Comparison of ENCODE assay signal across 8 mouse cellular contexts in genomic region chr5:136840036-136840435, GRCm38 (mm10). TPM values are rescaled to one million over a fixed set of nuclear protein-coding genes. Genes with fewer than 3 reads are reported as not detected.
DNase-seq lines count a peak whose midpoint lies in the region; ATAC-seq and TF ChIP-seq lines count a peak whose summit lies in the region.

No protein-coding gene starts in this region.

- H3K4me2 ChIP-seq in hindbrain, embryonic 14.5 days (replicated peaks): no peak overlapping the region
- no peak overlapping the region for H3K4me2 ChIP-seq in hindbrain, embryonic 16.5 days (ENCODE audit: low read length)

- intact Hi-C loops in left cerebral cortex, adult 2 months (cut with DNase I): loop anchor here (2.0 kb wide), 1 partner anchor 41 kb away; no protein-coding TSS in a partner anchor

- no peaks in the 10 kb centered on the region for H3K9me3 ChIP-seq in hindbrain, embryonic 14.5 days (ENCODE audit: control insufficient read depth, low read length)
- no peaks in the 10 kb centered on the region for H3K9me3 ChIP-seq in hindbrain, embryonic 16.5 days (ENCODE audit: control insufficient read depth, low read length)
- H3K9me3 ChIP-seq in ES-Bruce4 (replicated peaks; ENCODE audit: control insufficient read depth, insufficient read depth, low read length, poor library complexity, severe bottlenecking): no peaks in the 10 kb centered on the region

- 10% methylated on average over 8 of the region's 8 CpGs for WGBS in hindbrain, embryonic 14.5 days
- WGBS in hindbrain, embryonic 16.5 days: 7% methylated on average over 8 of the region's 8 CpGs

- H3K27me3 ChIP-seq in hindbrain, embryonic 14.5 days (ENCODE audit: control insufficient read depth, insufficient read depth, low read length): no peaks in the 10 kb centered on the region
- H3K27me3 ChIP-seq in hindbrain, embryonic 16.5 days (replicated peaks; ENCODE audit: control insufficient read depth, insufficient read depth, low read length): no peaks in the 10 kb centered on the region
- no peaks in the 10 kb centered on the region for H3K27me3 ChIP-seq in ES-Bruce4 (ENCODE audit: control insufficient read depth, insufficient read depth, low read length, poor library complexity, severe bottlenecking)

- no peak overlapping the region for H3K4me3 ChIP-seq in hindbrain, embryonic 14.5 days (replicated peaks; ENCODE audit: low read length)
- no peak overlapping the region for H3K4me3 ChIP-seq in hindbrain, embryonic 16.5 days (ENCODE audit: low read length)
- H3K4me3 ChIP-seq in ES-Bruce4 (ENCODE audit: low read depth, low read length): no peak overlapping the region
- no peak overlapping the region for H3K4me3 ChIP-seq in left cerebral cortex, adult 2 months

- no peaks in the 10 kb centered on the region for H3K4me1 ChIP-seq in hindbrain, embryonic 14.5 days (replicated peaks; ENCODE audit: control insufficient read depth, insufficient read depth, low read length)
- no peaks in the 10 kb centered on the region for H3K4me1 ChIP-seq in hindbrain, embryonic 16.5 days (ENCODE audit: control insufficient read depth, insufficient read depth, low read depth, low read length)
- no peaks in the 10 kb centered on the region for H3K4me1 ChIP-seq in ES-Bruce4 (ENCODE audit: control insufficient read depth, insufficient read depth, low read length)

- H3K9ac ChIP-seq in hindbrain, embryonic 14.5 days: no peak overlapping the region
- no peak overlapping the region for H3K9ac ChIP-seq in hindbrain, embryonic 16.5 days (ENCODE audit: low read depth, low read length)
- no peak overlapping the region for H3K9ac ChIP-seq in ES-Bruce4 (ENCODE audit: low read depth, poor library complexity, severe bottlenecking)

- DNase-seq in hindbrain, embryonic 14.5 days (ENCODE audit: low spot score): peak; percentile 69
- peak; percentile 26 for DNase-seq in c-Kit-positive CD71-negative TER-119-negative erythroid progenitor cells, embryonic 14.5 days (ENCODE audit: low read depth)
- DNase-seq in left cerebral cortex, adult 2 months (ENCODE audit: extremely low spot score in 1 of 2, low spot score in 2 of 2): peak; percentile 17 to 61
- peak; percentile 29 for DNase-seq in retina, postnatal 7 days (ENCODE audit: low read depth, low spot score)
- peak; percentile 43 for DNase-seq in yolk sac, embryonic 10.5 days (ENCODE audit: low spot score)

- TF ChIP-seq CTCF in ES-Bruce4 (IDR thresholded peaks at IDR 0.05; ENCODE audit: low read depth, low read length): peak; percentile 100
- TF ChIP-seq CTCF in left cerebral cortex, adult 2 months (IDR thresholded peaks at IDR 0.05): peak; percentile 71

- ATAC-seq in hindbrain, embryonic 14.5 days (ENCODE audit: low FRiP score): no peak
- ATAC-seq in hindbrain, embryonic 16.5 days: no peak
- ATAC-seq in granulocyte monocyte progenitor cell, adult 5-6 weeks (replicated peaks; ENCODE audit: poor library complexity, severe bottlenecking): peak; percentile 33; the same call in 1 of the 2 replicates

- TF ChIP-seq EP300 in ES-Bruce4 (IDR thresholded peaks at IDR 0.05; ENCODE audit: insufficient read depth, low read depth, low read length): no peak

- no peak for TF ChIP-seq POLR2A in ES-Bruce4 (IDR thresholded peaks at IDR 0.05; ENCODE audit: insufficient read depth, low read length)

- no peaks in the 10 kb centered on the region for H3K36me3 ChIP-seq in hindbrain, embryonic 14.5 days (replicated peaks; ENCODE audit: control insufficient read depth, insufficient read depth)
- no peaks in the 10 kb centered on the region for H3K36me3 ChIP-seq in hindbrain, embryonic 16.5 days (ENCODE audit: control insufficient read depth, insufficient read depth, low read length)
- no peaks in the 10 kb centered on the region for H3K36me3 ChIP-seq in ES-Bruce4 (ENCODE audit: control insufficient read depth, insufficient read depth, low read length, poor library complexity, severe bottlenecking)

- H3K27ac ChIP-seq in hindbrain, embryonic 14.5 days: no peak overlapping the region
- H3K27ac ChIP-seq in hindbrain, embryonic 16.5 days (ENCODE audit: low read depth, low read length): no peak overlapping the region
- H3K27ac ChIP-seq in ES-Bruce4 (ENCODE audit: insufficient read depth, low read length): no peak overlapping the region
- no peak overlapping the region for H3K27ac ChIP-seq in left cerebral cortex, adult 2 months

RNA-seq across cellular contexts. Expression of gene Col26a1, which starts 43.0 kb away (rescaled TPM):
- polyA plus RNA-seq in hindbrain, embryonic 14.5 days (2014; fragmentation: Nextera tagmentation; extraction: Ambion mirVana): 21.7 and 27.5 TPM in 2 replicates
- polyA plus RNA-seq in hindbrain, embryonic 16.5 days (2015; fragmentation: Nextera tagmentation; extraction: Ambion mirVana): 35.9 and 39.1 TPM in 2 replicates
- polyA plus RNA-seq in ES-Bruce4 (2011; ENCODE audit: insufficient read depth, insufficient read length, low read depth, missing spikeins): 0.52 and 2.2 TPM in 2 replicates
- total RNA-seq in granulocyte monocyte progenitor cell, adult 5-6 weeks (2014; fragmentation: Nextera tagmentation): not detected in 2 replicates
- total RNA-seq in granulocyte monocyte progenitor cell, adult 5-6 weeks (2017): not detected in 2 replicates
- total RNA-seq in left cerebral cortex, adult 2 months (2021): 10 to 100 TPM in 1 of 2 experiments, 1 to 10 TPM in 1; 9.4 to 12.8 TPM
